Mouse (Mus musculus): ENCODE data around the gene Gpx7.
"Not testable (repeated sequence)": the region's sequence is repeated elsewhere in the genome, so short reads cannot be mapped to it uniquely, and the experiment has no call there.

Gpx7 gene

DNA sequence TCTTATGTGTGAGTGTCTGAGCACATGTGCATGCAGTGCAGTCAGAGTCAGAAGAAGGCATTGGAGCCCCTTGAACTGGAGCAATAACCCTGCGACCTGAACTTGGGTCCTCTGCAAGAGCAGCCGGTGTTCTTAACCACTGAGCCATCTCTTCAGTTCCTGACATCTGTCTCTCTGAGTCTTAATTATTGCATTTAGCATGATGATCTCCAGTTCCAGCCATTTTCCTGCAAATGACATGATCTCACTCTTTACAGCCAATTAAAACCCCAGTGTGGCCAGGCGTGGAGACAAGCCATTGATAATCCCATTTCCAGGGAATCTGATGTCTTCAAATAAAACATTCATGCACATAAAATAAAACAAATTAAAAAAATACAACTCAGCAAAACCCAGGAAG is 18.0 kb downstream of the Gpx7 start:
- DNase-seq = no peak

DNA sequence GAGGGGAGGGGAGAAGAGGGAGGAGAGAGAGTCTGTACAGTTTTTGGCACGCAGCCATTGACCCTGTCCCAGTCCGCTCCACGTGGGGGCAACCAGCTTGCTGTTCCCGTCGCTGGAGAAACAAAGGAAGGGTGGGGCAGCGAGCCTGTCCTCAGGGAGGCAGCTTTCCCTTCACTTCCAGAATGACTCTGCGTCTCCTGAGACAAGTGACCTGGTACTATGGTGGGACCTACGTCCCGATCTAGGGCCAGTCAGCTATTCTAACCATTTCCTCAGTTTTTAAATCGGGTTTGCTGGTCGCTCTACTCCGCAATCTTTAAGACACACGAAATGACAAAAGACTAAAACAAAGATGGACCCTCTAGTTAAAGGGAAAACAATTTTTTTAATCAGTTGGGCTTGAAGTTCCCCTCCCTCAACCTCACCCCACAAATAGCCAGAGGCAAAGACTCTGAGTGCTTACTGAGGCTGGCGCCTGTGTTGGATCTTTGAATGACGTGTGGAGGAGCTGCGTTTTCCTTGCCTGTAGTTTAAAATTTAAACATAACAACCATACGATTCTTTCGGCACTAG is 19.0 kb downstream of the Gpx7 start:
- peak; percentile 36 to 37 for DNase-seq

DNA sequence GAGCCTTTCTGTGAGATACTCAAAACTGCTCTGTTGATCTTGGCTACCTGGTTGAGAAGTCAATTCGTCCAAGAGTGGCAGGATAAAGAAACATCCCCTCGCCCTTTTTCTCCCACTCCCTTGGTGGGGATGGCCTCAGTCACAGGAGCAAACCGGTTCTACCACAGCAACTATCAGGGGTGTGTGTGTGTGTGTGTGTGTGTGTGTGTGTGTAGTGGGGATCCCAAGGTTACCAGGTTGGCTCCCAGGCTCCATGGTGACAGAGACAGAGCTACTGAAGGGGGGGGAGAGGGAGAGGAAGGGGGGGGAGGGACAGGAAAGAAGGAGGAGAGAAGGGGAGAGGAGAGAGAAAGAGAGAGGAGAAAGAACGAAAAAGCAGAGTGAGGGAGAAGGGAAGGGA is 19.7 kb downstream of the Gpx7 start:
- DNase-seq = no peak

DNA sequence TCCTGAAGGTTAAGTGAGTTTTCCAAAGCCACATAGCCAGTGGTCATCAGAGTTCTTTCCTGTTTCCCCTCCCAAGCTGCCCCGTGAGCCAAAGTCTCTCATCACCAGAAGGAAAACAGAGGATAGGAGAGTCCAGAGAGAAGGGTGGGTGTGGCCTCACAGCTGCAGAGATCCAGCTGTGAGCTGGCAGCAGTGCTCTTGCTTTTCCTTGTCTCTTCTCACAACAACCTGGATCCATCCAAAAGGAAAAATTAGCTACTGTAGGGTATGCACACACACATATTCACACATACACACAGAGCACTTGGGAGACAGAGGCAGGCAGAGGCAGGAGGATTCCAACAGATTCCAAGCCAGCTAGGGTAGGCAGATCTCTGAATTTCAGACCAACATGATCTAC is 20.7 kb downstream of the Gpx7 start:
- no peak for DNase-seq

DNA sequence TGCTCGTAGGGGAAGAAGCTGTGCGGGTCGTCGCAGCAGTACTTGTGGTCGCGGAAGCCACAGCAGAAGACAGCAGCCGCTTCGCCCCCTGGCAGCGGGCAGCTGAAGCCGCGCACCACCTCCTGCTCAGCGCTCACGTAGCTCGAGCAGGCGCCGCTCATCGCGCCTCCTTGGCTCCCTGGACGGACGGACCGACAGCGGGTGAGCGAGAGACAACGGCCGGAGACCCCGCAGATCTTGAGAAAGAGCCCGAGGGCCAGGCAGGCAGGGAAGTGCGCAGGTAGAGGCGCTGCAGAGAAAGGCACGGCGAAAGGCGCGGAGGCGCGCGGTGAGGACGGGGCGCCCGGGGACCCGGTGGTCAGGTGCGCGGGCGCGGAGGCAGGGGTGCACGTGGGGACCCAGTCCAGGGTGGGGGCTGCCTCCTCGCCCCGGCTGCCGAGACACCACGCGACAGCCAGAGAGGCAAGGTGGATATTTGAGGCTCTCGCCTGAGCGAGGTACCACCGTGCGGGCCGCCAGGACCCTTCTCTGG is 23.5 kb downstream of the Gpx7 start, which contains the start of gene Shisal2a:
TSS of gene Shisal2a (minus strand) at position 167 of the 532 bp plus-strand sequence.
- no peak for DNase-seq

DNA sequence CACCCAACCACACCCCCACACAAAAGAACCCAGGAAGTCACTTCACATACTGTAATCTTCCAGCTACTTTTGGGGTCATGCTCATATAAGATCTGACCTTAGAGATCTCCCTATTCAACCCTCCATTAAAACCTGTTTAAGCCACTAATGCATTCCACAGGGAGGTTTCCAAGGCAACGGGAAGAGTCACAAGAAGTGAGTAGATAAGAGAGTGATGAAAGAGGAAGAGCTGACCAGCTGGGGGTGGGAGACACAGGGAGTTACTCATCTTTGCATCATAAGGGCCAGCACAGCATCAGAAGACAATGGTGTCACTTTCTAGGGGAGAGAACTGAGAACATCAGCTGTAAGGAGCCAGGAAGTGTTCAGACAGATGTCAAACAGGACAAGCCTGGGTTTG is 26.6 kb downstream of the Gpx7 start:
- no peak for DNase-seq

DNA sequence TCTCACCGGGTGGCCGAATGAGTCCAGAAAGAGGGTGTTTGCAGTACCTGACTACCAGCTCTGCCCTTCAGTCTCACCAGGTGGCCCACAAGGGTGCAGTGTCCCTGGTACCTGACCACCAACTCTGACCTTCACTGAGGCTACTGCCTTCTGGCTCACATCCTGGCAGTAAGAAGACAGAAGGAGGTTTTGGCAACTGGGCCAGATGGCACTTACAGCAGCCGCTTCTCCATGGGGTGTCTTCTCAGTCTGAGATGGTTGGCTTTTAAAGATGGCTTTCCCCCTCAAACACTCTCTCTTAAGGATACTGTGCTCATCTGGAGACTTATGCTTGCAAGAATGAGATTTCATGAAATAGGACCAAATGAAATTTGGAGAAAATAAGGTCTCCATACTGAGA is 27.3 kb downstream of the Gpx7 start:
- no peak for DNase-seq

DNA sequence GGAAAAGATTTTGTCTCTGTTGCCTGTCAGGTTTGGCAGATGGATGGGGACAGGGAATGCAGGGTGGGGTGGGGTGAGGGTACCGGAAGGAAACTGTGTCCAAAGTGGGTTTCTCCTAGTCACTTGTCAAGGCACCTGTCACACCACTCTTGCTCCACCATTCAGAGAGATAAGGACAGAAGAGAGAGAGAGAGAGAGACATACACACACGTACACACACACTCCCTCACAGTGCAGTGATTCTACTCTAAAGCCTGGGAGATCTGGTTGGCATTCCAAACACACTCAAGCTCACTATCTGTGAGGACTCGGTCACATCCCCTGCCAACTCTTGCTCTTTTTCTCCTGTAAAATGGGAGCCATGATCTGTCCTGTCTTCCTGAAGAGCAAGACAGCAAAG is 34.6 kb downstream of the Gpx7 start:
- no peak for DNase-seq

DNA sequence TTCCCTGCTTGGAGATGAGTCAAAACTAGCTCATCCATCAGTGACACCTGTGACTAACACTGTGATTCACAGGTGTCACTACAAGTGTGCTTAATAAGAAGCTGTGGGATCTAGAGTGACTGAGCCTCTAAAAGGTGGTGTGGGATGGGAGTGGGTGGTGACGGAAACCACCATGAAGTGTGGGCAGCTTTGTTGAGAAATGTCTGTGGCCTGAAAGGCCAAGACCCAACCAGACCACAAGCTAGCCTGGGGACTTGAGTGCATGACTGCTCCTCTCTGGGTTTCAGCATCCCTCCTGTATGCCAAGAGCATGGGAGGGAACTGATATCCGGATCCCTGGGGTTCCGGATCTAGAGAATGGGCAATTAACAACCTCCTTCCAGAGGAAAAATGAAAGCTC is 35.3 kb downstream of the Gpx7 start:
- DNase-seq = no peak

DNA sequence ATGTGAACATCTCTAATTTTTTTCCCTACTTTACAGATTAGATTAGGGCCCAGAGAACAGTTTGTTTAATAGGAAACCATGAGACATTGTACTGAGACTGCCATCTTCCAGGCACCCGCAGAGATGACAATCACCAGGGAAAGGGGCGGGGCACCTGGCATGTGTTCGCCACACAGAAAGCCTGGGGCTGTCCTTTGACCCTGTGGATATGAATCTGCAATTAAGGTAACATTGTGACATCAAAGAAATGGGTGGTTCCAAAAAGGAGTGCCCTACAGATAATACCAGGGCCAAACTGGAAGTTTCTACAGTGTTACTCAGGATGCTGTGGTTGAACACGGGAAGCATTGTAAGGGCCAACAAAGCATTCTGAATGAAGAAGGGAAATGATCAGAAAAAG is 36.4 kb downstream of the Gpx7 start:
- no peak for DNase-seq

DNA sequence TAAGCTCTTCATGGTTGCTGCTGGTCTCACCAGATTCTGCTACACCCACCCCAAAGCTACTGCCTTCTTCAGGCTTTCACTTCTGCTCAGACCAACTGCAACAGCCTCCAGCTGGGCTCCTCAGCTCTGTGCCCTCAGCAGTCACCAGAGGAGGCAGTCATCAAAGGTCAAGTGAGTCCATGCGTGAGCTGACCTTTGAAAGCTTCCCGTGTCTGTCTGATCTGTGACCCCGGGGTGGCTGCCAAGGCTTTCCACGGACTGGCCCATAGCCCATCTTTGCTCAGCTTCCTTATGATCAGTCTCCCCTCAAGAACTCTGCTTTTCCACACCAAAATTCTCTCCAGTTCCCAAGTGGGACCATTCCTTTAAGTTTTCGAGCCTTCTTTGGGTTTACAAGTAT is 37.5 kb downstream of the Gpx7 start:
- peak; percentile 70 to 73 for DNase-seq

DNA sequence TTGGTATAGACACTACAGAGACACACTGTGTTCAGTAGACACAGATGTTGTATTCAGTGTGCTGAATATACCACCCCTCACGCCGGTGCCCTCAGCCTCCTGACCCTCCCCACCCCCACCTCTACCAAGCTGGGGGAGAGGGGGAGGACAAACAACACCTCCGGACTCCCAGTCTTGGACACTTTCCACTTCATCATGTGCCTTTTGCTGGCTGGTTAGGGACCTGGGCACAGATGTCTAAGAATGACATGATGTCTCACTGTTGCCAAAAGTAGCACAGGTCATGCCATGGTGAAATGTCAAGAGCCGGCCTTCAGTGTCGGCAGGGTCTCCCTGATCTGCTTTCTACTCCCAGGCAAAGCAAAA is 42.7 kb downstream of the Gpx7 start:
- no peak for DNase-seq

DNA sequence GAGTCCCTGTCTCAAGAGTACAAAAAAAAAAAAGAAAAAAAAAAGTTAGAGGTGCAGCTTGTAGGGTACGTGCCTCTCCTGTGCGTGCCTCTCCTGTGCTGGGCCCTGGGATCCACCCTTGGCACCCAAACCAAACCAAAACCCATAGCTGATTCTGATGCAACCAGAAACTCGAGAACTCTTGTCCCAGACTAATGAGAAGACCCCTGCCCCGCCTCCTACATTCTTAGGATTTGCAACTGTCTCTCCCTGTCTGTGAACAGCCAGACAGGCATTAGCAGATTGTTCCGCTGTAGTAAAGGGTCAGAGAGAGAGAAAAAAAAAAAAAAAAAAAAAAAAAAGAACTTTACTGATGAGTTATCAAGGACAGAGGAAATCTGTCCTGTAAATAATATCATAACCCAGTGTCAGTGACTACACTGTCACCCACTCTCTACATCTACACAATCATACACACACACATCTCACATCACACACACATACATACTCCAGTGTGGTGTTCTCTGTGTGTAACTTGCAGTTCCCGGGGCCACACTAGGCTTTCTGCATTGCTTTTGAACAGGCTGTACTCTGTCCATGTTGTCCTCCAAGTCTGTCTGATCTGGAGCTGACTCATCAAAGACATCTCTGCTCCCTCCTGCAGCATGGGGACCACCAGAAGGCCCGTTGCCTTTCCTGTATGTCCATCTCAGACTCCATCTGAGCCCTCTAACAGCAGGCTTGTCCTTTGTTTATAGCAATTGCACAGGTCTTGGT is 43.2 kb downstream of the Gpx7 start:
- DNase-seq = no peak

DNA sequence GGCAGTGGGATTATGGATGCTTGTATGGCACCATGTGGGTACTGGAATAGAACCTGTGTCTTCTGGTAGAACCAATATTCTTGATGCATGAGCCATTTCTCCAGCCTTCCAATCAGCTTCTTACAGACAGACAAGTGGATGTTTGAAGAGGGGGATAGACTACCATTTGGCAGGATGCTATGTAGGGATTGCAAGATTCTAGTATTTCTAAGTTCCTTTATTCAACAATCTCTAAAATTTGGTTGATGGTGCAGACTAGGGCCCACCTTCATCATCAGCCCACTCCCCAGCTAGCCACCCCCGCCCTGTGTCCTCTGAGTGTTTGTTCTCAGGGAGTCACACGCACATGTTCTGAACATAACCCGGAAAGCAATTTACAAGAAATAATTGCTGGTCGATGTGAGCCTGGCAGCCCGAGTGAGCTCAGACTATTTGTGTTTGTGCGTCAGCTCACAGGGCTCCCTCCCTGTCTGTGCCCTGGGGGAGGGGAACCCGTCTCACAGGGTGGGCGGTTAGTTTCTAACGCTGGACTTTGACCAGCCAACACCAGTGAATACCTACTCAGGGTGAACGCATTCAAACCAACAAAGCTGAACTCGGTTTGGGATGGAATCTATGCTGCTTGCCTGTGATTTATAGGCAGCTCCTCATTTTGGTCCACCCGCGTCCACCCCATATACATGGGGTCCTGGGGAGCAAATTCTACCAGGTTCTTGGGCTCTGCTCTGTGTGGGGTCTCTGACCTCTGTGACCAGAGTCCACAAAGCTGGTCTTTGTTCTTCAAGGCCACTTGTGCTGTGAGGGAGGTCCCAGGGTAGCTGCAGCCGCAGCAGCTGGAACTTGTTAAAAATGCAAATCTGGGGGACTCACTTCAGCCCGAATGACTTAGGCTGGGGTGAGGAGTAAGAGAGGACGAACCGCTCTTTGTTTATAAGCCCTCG is 44.2 kb downstream of the Gpx7 start:
- DNase-seq = peak; percentile 45 to 53

DNA sequence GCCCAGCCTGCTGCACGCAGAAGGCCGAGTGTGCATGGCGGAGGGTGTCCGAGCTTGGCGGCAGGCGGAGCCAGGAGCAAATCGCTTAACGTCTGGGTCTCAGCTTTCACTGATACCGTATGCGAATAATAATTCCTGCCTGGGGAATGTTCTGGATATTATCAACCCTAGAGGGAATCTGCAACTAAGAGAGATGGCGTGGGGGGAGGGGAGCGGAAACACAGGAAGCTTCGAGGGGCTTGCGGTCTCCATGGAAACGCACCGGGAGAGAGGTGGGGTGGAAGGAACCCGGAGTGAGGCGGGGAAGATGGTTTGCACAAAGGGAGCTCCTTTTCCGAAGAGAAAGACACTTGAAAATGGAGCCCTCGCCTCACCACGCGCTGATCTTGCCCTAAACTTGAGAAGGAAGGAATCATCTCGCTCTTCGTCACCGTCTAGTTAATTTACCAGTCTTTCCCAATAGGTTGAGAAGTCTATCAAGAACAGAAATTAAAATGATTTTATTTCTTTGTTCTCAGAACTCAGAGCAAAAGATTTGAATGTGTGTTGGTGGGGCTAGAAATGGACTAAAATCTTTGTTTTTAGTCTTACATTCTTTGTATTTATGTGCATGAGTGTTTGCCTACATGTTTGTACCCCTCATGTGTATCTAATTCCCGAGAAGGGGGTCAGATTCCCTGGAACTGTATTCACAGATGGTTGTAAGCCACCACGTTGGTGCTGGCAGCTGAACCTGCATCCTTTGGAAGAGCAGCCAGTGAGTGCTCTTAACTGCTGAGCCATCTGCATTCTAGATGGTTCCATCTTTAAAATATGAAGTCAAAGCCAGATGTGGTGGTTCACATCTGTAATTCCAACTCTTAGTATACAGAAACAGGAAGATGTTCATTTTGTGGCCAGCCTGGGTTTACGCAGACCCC is 46.4 kb downstream of the Gpx7 start:
- no peak for DNase-seq

DNA sequence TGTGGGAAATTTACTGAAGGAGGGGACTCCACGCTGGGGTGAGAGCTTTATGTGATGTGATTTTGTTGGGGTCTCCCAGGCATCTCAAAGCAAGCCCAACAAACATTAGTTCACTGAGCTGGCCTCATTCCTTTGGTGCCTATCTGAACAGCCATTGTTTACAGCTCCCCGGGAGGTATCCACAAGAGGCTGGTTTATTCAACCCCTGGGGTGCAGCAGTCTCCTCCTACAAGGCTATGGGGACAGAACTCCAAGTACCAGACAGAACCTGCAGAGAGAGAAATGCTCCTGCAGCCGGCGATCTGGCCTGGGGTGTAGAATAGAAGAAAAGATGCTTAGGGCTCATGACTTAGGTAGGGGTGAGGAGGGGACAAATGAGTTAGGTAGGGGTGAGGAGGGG is 48.3 kb downstream of the Gpx7 start:
- no peak for DNase-seq

DNA sequence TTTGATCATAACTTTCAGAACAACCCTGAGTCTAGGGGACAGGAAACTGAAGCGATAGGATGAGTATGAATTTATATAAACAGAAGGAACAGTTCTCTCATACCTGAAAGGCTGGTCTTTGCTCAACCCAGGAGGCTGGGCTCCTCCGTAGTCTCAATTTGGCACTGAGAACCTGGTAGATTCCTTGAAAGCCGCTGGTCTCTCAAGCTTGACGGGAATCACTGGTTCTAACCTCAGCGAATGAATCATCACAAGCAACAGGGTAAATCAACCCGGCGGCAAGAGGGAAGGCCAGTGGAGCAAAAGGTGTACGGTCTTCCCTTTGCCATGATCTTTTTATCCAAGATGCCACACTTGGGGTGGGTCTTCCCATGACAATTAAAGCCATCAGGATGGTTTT is 49.3 kb downstream of the Gpx7 start:
- DNase-seq = peak; percentile 39 to 44

DNA sequence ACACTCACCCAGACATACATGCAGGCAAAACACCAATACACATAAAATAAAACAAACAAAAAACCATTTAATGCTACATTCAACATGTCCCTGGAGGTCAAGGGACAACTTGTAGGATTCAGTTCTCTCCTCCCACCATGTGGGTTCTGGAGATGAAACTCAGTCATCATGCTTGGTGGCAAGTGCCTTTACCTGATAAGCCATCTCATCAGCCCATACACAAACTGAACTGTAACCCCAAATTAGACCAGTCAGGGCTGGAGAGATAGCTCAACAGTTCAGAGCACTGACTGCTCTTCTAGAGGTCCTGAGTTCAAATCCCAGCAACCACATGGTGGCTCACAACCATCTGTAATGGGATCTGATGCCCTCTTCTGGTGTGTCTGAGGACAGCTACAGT is 53.2 kb downstream of the Gpx7 start:
- not testable (repeated sequence) for DNase-seq

DNA sequence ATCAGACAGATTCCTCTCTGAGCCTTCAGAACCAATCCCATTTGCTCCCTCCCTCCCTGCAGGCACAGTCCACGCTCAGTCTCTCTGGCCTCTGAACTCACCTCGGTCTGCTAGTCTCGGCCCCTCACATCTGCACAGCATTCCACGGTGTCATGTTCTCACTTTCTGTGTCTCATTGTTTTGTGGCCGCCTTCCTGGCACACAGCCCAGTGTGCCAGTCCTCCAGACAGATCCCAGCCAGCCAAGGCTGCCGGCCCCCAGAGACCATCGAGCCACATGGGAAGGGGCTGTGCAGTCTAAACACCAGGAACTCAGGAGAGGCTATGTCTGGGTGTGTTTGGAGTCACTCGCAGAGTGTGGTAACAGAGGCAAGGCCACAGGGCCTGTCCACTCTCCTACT is 55.9 kb downstream of the Gpx7 start:
- no peak for DNase-seq
